Mouse (Mus musculus): Measurements from ENCODE around the gene Insig2. TPM values are rescaled to one million over a fixed set of nuclear protein-coding genes. Genes with fewer than 3 reads are reported as not detected.

Insig2 gene
- total RNA-seq, 2 experiments from 2014 or later: 48.7 to 64.1 TPM

DNA sequence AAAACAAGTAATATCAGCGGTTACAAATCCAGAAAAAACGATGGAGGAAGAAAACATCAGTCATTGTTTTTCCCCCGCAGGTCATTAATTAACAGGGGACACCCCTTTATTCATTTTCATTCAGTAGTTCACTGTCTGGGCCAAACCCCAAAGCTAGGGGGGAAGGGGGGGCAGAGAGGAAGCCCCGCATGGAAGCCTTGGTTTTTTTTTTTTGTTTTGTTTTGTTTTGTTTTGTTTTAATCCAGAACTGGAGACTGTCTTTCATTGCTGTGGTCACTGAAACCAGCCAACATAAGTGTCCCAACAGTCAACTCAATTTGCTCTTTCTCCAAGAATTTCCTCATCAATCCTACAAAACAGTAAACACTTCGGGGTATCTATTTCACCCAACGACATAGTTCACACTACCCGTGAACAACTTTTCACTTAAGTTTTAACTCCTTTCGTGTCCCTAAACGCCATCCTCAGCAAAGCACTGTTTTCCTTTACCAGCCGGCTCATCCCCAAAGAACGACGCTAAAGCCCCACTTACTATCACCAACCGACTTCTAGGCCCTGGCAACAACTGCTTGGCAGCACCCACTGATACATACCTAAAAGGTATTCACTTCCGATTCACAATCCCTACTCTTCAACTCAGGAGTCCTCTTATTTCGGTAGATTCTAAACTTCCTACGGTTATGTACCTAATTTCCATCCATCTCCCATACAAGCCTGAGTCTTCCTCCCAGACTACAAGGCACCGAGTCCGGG is 5.6 kb downstream of the Insig2 start:
- DNase-seq: no peak

DNA sequence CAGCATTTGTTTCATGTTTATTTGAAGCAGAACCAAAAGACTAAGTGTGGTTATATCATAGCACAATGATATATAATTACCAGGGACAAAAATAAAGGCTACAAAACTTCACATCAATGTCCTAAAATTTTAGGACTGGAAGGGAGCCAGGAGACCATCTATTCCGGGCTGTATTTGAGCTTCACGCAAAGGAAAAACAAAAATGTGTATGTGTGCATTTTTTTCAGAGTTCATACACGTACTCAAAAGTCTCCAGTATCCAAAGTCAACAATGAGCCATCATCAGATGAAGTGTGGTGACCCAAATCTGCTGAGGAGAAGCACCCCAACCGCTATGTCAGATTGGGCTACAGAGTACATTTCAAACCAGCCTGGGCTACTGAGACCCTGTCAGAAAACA is 8.9 kb downstream of the Insig2 start:
- DNase-seq: no peak

GRCm38 (mm10) chr1:121314766-121315428 is 17.5 kb downstream of the Insig2 start:
- no peak for DNase-seq

GRCm38 (mm10) chr1:121313181-121313580 is 19.2 kb downstream of the Insig2 start:
- DNase-seq: no peak

DNA sequence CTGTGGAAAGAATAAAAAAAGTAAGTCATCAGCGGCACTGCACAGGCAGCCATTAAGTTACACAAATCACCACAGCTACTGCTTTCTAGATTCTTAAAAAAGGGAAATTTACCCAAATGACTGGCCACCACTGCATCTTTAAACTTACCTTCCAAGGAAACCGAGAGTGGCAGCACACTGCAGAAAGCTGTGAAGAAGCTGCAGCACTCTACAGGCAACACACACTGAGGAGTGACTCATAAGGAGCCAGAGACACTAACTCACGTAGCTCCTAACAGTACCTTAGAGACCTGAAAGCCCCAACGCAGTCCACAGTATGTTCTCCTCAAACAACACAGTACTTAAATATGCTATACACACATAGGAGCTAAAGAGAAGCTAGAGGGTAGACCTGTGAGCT is 20.1 kb downstream of the Insig2 start:
- DNase-seq: no peak

GRCm38 (mm10) chr1:121296717-121297255 is 35.6 kb downstream of the Insig2 start:
- no peak for DNase-seq

DNA sequence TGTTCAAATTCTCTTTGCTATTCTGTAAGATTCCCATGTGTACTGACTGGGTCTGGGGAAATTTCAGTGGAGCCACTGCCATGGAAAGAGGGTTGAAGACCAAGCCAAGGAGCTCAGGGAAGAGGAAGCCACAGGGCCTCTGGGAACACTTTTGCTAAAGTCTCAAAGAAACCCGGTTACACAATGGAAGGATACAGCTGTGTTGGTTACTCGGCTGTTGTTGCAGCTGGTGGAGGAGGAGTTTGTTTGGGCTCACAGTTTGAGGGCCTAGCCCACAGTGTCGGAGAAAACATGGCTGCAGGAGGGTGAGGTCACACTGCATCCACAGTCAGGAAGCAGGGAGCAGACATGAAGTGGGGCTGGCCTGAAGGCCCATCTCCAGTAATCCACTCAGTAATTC is 38.8 kb downstream of the Insig2 start:
- DNase-seq: peak; percentile 11 to 22

DNA sequence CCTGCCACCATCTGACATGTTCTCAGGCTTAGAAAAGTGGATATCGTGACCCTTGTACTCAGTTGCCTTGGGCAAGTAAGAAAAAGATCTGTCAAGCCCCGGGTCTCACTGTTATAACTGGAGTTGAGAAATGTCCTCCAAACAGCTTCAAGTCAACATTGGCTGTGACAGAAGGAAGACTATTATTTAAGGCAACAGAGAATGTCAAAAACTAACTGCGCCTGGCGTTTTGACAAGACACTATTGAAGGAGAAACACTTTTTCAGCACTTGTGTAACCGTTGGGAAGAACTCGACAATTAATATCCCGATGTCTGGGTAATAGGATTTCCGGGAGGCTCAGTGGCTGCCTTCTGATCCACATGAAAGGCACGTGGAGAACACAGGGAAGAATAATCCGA is 41.5 kb downstream of the Insig2 start:
- no peak for DNase-seq

DNA sequence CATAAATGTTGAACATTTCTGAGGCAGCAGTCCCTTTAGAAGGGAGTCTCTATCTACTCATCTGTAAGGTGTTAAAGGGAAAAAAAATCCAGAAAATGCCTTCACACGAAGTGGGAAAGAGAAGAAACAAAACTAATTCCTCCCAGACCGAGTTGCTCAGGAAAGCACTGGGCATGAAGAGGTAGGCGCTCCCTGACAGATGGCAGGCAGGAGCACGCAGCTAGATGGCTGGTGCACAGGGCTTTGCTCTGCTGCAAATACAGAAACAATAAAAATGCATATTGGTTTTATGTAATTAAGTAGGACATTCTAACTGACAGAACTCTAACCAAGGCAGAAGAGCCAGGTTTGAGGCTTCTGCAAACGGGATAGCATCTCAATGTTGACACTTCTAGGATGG is 42.0 kb downstream of the Insig2 start:
- DNase-seq: no peak

GRCm38 (mm10) chr1:121284197-121284596 is 48.2 kb downstream of the Insig2 start:
- DNase-seq: no peak

DNA sequence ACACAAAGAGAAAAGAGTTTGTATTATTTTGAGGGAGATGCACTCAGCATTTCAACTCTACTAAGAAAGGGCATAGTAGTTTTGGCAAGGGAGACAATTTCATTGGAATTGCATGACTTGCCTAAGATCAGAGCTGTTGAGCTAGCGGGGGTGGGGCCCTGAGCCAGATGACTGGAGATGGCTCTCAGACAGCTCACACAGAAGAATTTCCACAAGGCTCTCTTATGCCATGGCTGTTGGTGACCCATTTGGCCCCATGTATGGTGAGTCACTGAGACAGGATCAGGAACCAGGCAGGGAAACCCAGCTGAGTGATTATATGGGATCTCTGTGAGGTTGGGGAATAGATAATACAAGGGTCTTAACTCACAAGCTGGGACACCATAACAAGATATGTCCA is 51.9 kb downstream of the Insig2 start:
- DNase-seq: peak in 1 of 2 experiments; percentile 4

GRCm38 (mm10) chr1:121278370-121278769 is 54.0 kb downstream of the Insig2 start:
- no peak for DNase-seq

- no peak for DNase-seq
These were observed 54.9 kb downstream of the Insig2 start for GRCm38 (mm10) chr1:121277466-121277865.

GRCm38 (mm10) chr1:121275961-121276506 is 56.4 kb downstream of the Insig2 start:
- no peak for DNase-seq

GRCm38 (mm10) chr1:121260171-121260741 is 72.1 kb downstream of the Insig2 start:
- DNase-seq: no peak

Other genes with a start within 250 kb of the Insig2 start
- gene Ccdc93, start 98.5 kb upstream of the Insig2 start, total RNA-seq (2021): 10 to 100 TPM; 14.5 to 15.0 TPM
- not detected for gene Htr5b, start 195.9 kb upstream of the Insig2 start, total RNA-seq (2021)
- gene Ddx18, start 235.4 kb upstream of the Insig2 start, total RNA-seq (2021): 10 to 100 TPM; 19.4 to 20.1 TPM